Mouse (Mus musculus): ENCODE measurements at regions not wholly inside any gene's neighbourhood (a gene's known extent, or its start where the extent isn't known, plus 50 kb on each side); places are given as distances from the start of the nearest gene placed in this dataset.
"Not testable (repeated sequence)": the region's sequence is repeated elsewhere in the genome, so short reads cannot be mapped to it uniquely, and the experiment has no call there.

DNA sequence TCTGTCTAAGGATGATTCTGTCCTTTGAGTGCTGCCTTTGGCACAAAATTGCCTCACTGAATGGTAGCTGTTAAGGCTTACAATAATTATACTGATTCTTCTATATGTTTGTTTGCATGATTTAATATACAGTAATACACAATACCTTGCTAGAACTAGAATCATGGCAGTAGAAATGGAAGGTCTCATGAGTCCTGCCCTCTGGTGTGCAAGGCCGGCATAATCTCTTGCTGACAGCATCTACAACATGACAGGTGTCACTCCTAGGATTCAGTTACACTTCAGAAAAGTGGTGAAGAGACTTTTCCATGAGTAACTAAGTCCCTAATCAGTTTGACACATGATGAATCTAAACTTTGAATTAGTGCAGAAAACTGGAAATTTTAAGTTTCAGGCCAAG is 861.2 kb upstream of the Olfr1507 start:
- DNase-seq (ENCODE audit: extremely low spot score in 1 of 2, low spot score in 1 of 2) = not testable (repeated sequence)

DNA sequence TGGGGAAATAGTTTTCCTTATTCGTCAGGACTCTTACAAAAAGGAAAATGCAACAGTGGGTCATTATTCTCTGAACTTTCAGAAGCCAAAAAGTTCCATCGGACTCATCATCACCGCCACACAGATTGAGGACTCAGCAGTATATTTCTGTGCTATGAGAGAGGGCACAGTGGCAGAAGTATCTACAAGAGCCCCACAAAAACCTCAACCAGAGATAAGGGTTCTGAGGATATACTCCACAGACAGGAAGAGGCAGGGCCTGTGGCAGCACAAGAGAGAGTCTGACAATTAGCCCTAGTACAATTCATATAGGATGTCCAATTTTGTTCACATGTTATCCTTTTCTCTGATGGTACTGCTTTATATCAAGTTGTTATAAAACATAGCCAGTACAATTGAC is 855.9 kb upstream of the Olfr1507 start:
- not testable (repeated sequence) for DNase-seq (ENCODE audit: extremely low spot score in 1 of 2, low spot score in 1 of 2)

DNA sequence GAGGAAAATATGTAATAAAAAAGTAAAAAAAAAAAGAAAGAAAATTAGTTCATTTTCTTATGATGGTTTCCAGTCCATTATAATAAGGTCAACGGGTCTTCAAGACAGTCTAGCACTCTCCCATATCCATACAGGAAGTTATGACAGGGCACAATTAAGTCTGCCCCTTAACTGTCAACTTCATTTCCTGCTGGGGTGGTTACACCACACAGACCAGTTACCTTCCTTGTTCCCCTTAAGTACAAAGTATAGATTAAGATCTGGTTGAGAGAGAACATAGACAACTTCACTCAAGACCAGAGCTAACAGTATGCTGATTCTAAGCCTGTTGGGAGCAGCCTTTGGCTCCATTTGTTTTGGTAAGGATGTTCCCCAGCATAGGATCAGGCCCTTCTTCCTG is 855.2 kb upstream of the Olfr1507 start:
- DNase-seq (ENCODE audit: extremely low spot score in 1 of 2, low spot score in 1 of 2) = not testable (repeated sequence)

GRCm38 (mm10) chr14:53349111-53349510 is 853.6 kb upstream of the Olfr1507 start:
- peak in 1 of 2 experiments; percentile 17 for DNase-seq (ENCODE audit: extremely low spot score in 1 of 2, low spot score in 1 of 2)

- not testable (repeated sequence) for DNase-seq (ENCODE audit: extremely low spot score in 1 of 2, low spot score in 1 of 2)
Measured at GRCm38 (mm10) chr14:53345568-53345967, 850.0 kb upstream of the Olfr1507 start.

GRCm38 (mm10) chr14:53343849-53344248 is 848.3 kb upstream of the Olfr1507 start:
- not testable (repeated sequence) for DNase-seq (ENCODE audit: extremely low spot score in 1 of 2, low spot score in 1 of 2)

DNA sequence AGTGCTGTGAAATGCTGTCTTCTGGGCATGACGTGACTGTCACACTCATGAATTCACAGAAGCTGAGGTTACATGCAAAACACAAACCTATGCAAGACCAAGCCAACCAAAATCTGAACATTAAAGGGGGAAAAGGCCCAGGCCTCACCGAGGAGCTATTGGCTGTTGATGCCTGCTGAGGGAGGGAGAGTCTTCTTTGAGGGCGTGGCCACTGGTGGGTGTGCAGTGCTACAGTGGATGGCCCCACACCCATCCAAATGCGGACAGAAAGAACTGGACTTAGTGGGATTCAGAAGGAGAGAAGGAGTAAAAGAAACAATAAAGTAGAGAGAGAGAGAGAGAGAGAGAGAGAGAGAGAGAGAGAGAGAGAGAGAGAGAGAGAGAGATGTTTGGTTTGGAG is 843.6 kb upstream of the Olfr1507 start:
- not testable (repeated sequence) for DNase-seq (ENCODE audit: extremely low spot score in 1 of 2, low spot score in 1 of 2)

GRCm38 (mm10) chr14:53337446-53337845 is 841.9 kb upstream of the Olfr1507 start:
- DNase-seq (ENCODE audit: extremely low spot score in 1 of 2, low spot score in 1 of 2) = not testable (repeated sequence)

GRCm38 (mm10) chr14:53336705-53337104 is 841.2 kb upstream of the Olfr1507 start:
- DNase-seq (ENCODE audit: extremely low spot score in 1 of 2, low spot score in 1 of 2) = not testable (repeated sequence)

DNA sequence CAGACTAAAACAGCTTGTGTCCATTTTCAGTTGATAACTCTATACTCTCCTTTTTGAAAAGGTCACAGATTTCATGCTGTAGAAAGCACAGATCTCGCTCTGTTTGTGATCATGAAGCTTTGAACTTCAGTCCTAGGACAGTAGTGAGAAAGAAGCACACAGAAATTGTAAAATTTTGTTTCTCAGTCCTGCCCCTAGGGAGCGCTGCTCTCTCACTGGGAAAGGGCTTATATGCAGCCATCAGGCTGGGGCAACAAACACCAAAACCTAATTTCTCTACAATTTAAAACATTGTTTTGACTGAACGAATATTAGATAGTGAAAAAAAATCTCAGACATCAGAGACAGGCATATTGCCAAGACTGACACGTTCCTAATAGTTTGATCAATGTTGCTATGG is 838.9 kb upstream of the Olfr1507 start:
- DNase-seq (ENCODE audit: extremely low spot score in 1 of 2, low spot score in 1 of 2) = not testable (repeated sequence)

DNA sequence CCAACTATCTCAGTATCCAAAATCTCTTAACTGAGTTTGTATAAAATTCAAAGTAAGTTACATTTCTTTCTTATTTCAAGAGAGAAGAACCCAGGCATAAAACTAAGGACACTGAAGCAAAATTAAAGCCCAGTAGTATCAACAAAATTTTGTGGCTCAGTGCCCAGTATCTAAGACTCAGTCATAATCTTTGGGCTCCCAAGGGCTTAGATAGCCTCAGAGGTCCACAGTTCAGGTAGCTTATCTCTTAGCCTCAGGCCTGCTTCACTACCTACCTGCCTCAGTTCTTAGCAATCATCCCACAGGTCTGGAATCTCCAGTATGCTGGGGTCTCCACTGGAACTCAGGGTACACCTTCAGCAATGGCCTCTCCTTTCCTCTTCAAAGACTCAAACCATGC is 835.6 kb upstream of the Olfr1507 start:
- not testable (repeated sequence) for DNase-seq (ENCODE audit: extremely low spot score in 1 of 2, low spot score in 1 of 2)

- DNase-seq (ENCODE audit: extremely low spot score in 1 of 2, low spot score in 1 of 2) = not testable (repeated sequence)
Measured at GRCm38 (mm10) chr14:53324367-53324766, 828.8 kb upstream of the Olfr1507 start.

GRCm38 (mm10) chr14:53318512-53319309 is 823.2 kb upstream of the Olfr1507 start:
- not testable (repeated sequence) for DNase-seq (ENCODE audit: extremely low spot score in 1 of 2, low spot score in 1 of 2)

DNA sequence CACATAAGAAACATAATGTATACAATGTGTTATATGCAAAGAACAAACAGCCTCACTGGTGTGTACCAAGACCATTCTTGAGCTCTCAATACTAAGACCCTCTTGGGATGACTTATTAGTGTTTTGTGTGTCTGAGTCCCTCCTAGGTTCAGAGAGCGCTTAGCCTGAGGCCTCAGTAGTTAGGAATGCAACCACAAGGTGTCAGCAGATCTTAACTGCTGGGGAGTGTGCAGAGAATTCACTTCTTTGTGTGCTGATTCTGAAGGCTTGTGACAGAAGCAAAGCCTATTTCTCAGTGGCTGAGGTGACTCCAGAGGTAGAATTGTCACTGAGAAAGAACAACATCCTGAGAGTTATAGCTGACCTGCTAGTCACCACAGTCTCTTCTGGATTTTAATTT is 816.9 kb upstream of the Olfr1507 start:
- DNase-seq (ENCODE audit: extremely low spot score in 1 of 2, low spot score in 1 of 2) = peak in 1 of 2 experiments; percentile 1

- DNase-seq (ENCODE audit: extremely low spot score in 1 of 2, low spot score in 1 of 2) = not testable (repeated sequence)
Measured at GRCm38 (mm10) chr14:53303179-53303578, 807.6 kb upstream of the Olfr1507 start.

GRCm38 (mm10) chr14:53302491-53302829 is 806.9 kb upstream of the Olfr1507 start:
- DNase-seq (ENCODE audit: extremely low spot score in 1 of 2, low spot score in 1 of 2) = not testable (repeated sequence)

DNA sequence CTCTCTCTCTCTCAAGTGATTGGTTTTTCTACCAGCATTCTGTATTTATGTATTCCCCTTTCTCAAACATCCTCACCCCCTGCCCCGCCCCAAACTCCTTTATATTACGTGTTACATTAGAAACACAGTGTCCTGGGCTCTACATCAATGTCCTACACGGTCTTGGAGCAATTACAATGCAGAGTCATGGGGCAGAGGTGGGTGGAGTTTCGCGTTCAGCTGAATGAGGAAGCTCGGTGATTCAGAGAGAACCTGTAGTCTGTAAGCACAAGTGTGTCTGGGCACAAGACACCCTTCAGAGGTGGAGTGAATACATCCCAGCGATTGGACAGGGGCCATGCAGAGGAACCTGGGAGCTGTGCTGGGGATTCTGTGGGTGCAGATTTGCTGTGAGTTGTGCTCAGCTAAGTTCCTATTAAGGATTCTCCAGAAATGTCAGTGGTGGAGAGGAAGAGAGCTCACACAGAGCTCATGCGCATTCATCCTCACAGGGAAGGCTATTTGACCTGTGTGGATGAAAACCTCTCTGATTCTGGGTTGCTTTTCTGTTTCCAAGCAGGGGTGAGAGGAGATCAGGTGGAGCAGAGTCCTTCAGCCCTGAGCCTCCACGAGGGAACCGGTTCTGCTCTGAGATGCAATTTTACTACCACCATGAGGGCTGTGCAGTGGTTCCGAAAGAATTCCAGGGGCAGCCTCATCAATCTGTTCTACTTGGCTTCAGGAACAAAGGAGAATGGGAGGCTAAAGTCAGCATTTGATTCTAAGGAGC is 806.4 kb upstream of the Olfr1507 start:
- DNase-seq (ENCODE audit: extremely low spot score in 1 of 2, low spot score in 1 of 2) = not testable (repeated sequence)

DNA sequence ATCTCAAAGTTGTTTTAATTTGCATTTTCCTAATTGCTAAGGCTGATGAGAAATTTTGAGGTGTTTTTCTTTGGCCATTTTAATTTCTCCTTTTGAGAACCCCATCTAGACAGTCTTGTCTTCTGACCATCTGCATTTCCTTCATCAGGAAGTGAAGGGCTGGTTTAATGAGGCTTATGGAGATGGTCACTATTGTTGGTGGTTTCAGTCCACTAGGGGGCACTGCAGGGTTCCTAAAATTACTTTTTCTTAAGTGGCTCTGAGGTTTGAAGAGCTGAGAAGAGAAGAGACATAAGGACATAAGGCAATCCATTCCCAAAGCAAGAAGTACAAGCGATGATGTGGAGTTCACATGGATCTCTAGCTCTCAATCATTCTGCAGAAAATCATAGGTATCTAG is 805.6 kb upstream of the Olfr1507 start:
- DNase-seq (ENCODE audit: extremely low spot score in 1 of 2, low spot score in 1 of 2) = not testable (repeated sequence)

DNA sequence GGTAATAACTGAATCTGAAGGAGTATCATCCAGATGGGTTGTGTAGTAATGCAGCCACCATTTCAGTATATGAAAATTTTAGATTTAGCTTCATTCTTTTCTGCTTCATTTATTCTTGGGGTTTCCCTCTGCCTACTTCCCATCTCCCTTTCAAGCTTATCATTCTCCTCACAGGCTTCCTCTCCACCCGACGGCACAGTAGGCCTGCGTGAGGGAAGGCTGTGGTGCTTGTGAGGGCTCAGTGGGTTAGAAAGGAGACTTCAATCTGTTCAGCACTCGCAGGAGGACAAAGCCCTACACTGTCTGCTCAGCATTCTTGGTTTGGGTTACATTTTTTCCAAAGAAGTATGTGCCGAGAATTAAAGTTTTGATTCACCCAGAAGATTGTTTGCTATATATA is 804.2 kb upstream of the Olfr1507 start:
- not testable (repeated sequence) for DNase-seq (ENCODE audit: extremely low spot score in 1 of 2, low spot score in 1 of 2)

DNA sequence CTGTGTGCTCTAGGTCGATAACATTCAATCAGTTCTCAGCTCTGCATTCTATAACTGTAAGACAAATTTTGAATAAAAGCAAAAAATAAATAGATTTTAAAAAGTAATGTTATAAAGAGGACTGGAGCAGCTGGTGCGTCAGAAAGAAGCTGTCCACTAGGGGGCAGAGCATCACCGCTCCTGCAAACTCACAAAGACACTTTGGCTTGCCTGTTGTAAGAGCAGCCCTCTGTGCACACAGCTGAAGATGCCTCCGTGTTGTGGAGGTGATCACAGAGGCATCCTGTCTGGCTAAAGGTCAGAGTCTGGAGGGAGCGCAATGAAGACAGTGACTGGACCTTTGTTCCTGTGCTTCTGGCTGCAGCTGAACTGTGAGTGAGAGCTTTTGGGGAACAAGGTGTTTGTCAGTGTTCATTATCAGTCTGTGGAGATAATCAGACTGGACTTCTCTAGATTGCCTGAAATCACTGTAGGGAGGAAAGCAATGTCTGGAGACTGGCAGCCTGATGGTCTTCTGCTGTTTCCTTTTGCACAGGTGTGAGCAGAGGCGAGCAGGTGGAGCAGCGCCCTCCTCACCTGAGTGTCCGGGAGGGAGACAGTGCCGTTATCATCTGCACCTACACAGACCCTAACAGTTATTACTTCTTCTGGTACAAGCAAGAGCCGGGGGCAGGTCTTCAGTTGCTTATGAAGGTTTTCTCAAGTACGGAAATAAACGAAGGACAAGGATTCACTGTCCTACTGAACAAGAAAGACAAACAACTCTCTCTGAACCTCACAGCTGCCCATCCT is 788.0 kb upstream of the Olfr1507 start:
- DNase-seq (ENCODE audit: extremely low spot score in 1 of 2, low spot score in 1 of 2) = not testable (repeated sequence)

DNA sequence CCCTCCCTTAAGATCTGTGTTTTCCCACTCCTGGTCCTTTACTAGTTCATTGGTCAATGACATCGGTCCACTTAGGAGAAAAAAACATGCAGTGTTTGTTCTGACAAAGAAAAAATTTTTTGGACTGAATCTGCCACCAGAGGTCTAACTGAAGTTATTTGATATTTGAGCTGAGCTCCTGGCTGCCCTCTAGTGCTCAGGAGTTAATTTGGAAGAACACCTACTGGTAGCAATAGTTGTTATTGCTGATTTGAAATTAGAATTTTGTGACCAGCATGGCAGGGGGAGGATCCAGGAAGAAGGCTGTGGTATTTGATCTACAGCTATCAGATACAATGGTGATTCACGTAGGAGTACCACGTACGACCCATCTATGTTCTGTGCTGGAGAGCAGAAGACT is 777.7 kb upstream of the Olfr1507 start:
- DNase-seq (ENCODE audit: extremely low spot score in 1 of 2, low spot score in 1 of 2) = not testable (repeated sequence)
